Mouse (Mus musculus) embryonic stem cell, embryonic (primary cell): ENCODE results near the gene Hist1h2bg.
"Not testable (repeated sequence)": the region's sequence is repeated elsewhere in the genome, so short reads cannot be mapped to it uniquely, and the experiment has no call there.

Source experiments
- CTCF ChIA-PET, 4 experiments: fragments of 300-600 bp in 2 of 4; fragments of 350-600 bp in 2 of 4; sonication (Branson Sonifier 250); formaldehyde crosslinking; loops; one replicate each; lab custom pipeline; 2022; ENCODE audit warnings: inconsistent platforms in 2 of 4; lab: Charles Lee
- POLR2A ChIA-PET, 4 experiments: fragments of 300-600 bp in 2 of 4; fragments of 350-600 bp in 2 of 4; sonication (Branson Sonifier 250); formaldehyde crosslinking; loops; one replicate each; lab custom pipeline; 2022; ENCODE audit warnings: antibody characterized with exemption in 4 of 4, inconsistent platforms in 1 of 4; lab: Charles Lee

The Hist1h2bg gene

GRCm38 (mm10) chr13:23581408-23582218 lies 10.4 kb downstream of the Hist1h2bg start, which contains the start of gene Hist1h4d:
Gene Hist1h4d, plus strand, starts transcription at chr13:23581598.
- ChIA-PET POLR2A (interaction anchor here (0.6 to 29.6 kb wide), 140 partner anchors 1 to 1865 kb away, joined by 3 to 794 read pairs (median 6); partner anchors contain the start of genes Hist1h1e (in 4 of the 4), Hist1h2ac (in 4 of the 4), Hist1h2ae (in 4 of the 4) and Hist1h2af (in 4 of the 4)), CTCF (interaction anchor here in 2 of 4 experiments (1.0 to 1.8 kb wide), 2 partner anchors 13 to 20 kb away, joined by 4 to 7 read pairs; no protein-coding TSS in a partner anchor)

DNA sequence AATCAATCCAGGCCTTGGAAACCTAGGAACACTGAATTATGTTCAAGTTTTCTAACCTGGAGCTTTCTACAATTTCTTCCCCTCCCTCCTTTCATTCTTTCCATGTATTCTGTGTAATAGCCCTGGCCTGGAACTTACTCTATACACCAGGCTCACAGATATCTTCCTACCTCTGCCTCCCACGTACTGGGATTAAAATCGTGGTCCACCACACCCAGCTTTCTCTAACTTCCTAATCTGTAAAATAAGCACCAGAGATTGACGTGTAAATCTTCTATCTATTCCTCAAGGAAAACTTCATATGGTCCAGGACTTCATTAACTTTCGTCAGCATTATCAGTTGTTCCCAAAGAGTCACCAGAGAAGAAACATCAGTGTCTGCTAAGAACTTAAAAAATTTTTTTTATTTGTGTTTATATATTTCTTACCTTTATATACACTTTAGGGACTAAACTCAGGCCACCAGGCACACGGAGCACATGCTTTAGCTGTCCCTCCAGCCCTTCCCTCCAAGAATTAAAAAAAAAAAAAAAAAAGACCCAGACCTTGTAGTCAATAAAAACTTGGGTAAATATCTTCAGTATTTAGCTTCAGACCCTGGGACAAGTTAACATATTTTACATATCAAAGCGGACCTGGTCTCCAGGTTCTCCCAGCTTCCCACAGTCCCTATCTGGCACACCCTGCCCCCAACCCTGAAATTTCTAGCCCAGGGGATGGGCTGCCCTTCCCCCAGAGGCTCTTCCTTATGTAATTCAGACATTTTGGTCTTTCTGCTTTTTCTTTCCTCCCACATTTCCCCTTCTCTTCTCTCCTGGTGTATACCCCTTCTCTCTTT lies 11.2 kb downstream of the Hist1h2bg start:
- CTCF ChIA-PET, result interaction anchor here in 3 of 4 experiments (0.6 to 1.8 kb wide), 3 partner anchors 12 to 181 kb away, joined by 3 to 7 read pairs (median 4); no protein-coding TSS in a partner anchor
- POLR2A ChIA-PET, result interaction anchor here (0.5 to 29.6 kb wide), 130 partner anchors 2 to 1865 kb away, joined by 3 to 794 read pairs (median 6); partner anchors contain the start of genes Hist1h1e (in 4 of the 4), Hist1h2ac (in 4 of the 4), Hist1h2ae (in 4 of the 4) and Hist1h2bc (in 4 of the 4)

DNA sequence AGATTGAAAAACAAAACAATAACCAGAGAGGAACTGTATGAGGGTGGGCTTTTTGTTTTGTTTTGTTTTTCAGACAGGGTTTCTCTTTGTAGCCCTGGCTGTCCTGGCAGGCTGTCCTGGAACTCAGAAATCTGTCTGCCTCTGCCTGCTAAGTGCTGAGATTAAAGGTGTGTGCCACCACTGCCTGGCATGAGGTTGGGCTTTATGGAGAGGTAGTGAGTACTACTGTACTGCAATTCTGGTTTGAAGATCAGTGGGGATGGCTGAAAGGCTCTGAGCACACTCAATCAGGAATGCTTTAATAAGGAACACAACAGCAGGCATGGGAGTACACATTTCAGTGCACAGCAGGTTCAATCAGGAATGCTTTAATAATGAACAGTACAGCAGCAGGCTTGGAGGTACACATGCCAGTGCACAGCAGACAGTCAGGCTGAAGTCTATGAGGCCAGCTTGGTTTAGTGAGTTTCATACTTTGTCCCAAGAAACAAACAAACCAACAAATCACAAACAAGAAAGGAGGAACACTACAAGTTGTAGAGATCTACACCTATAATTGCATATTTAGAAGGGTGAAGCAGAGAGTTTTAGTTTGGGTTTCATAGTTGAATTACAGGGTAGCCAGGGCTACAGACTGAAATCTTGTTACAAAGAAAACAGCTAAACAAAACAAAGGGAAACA lies 12.3 kb downstream of the Hist1h2bg start:
- CTCF ChIA-PET, result no interaction called here
- POLR2A ChIA-PET, result interaction anchor here (0.6 to 29.6 kb wide), 81 partner anchors 3 to 1862 kb away, joined by 3 to 794 read pairs (median 19); partner anchors contain the start of genes Hist1h1e (in 4 of the 4), Hist1h2ac (in 4 of the 4), Hist1h2ae (in 4 of the 4) and Hist1h2bc (in 4 of the 4)

GRCm38 (mm10) chr13:23584331-23584730 lies 13.1 kb downstream of the Hist1h2bg start:
- ChIA-PET POLR2A (interaction anchor here (0.6 to 29.6 kb wide), 89 partner anchors 4 to 1832 kb away, joined by 3 to 794 read pairs (median 11); partner anchors contain the start of genes Hist1h2ac (in 4 of the 4), Hist1h2ae (in 4 of the 4), Hist1h2bc (in 4 of the 4) and Hist1h2bg (in 4 of the 4)), CTCF (interaction anchor here in 2 of 4 experiments (1.0 to 1.1 kb wide), 3 partner anchors 9 to 183 kb away, joined by 3 to 4 read pairs (median 3); no protein-coding TSS in a partner anchor)

- ChIA-PET POLR2A (interaction anchor here (0.6 to 29.6 kb wide), 103 partner anchors 4 to 1833 kb away, joined by 3 to 794 read pairs (median 9); partner anchors contain the start of genes Hist1h2ac (in 4 of the 4), Hist1h2ae (in 4 of the 4), Hist1h2bc (in 4 of the 4) and Hist1h2bg (in 4 of the 4)), CTCF (interaction anchor here in 2 of 4 experiments (1.0 to 1.1 kb wide), 3 partner anchors 9 to 183 kb away, joined by 3 to 4 read pairs (median 3); no protein-coding TSS in a partner anchor)
Measured at GRCm38 (mm10) chr13:23585029-23585441, 13.8 kb downstream of the Hist1h2bg start.

GRCm38 (mm10) chr13:23585442-23586098 lies 14.4 kb downstream of the Hist1h2bg start:
- ChIA-PET POLR2A (interaction anchor here (0.6 to 29.6 kb wide), 117 partner anchors 5 to 1864 kb away, joined by 3 to 794 read pairs (median 8); partner anchors contain the start of genes Hist1h2ac (in 4 of the 4), Hist1h2ae (in 4 of the 4), Hist1h2af (in 4 of the 4) and Hist1h2bc (in 4 of the 4)), CTCF (interaction anchor here in 3 of 4 experiments (0.6 to 1.1 kb wide), 4 partner anchors 8 to 184 kb away, joined by 3 to 9 read pairs (median 4); no protein-coding TSS in a partner anchor)

- POLR2A ChIA-PET, result interaction anchor here (0.6 to 29.6 kb wide), 106 partner anchors 6 to 1865 kb away, joined by 3 to 794 read pairs (median 7); partner anchors contain the start of genes Hist1h2ac (in 4 of the 4), Hist1h2ae (in 4 of the 4), Hist1h2af (in 4 of the 4) and Hist1h2bc (in 4 of the 4)
- CTCF ChIA-PET, result interaction anchor here in 3 of 4 experiments (0.5 to 1.5 kb wide), 4 partner anchors 11 to 185 kb away, joined by 3 to 9 read pairs (median 3); no protein-coding TSS in a partner anchor
Measured at GRCm38 (mm10) chr13:23586099-23586939, 15.1 kb downstream of the Hist1h2bg start.

DNA sequence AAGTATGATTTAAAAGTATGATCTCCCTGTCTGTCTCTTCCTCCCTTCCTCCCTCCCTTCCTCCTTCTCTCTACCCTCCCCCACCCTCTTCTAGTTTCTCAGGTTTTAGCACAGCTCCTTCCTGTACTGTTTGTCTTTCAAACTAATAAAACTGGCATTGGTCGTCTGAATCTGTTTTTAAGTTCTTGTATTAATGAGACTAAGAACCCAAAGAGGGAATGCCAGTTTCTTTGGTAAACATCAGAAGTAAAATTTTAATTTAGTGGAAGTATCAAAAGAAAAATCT lies 15.7 kb downstream of the Hist1h2bg start:
- ChIA-PET CTCF (interaction anchor here in 3 of 4 experiments (0.5 to 1.5 kb wide), 3 partner anchors 11 to 185 kb away, joined by 3 read pairs; no protein-coding TSS in a partner anchor), POLR2A (interaction anchor here (0.6 to 29.6 kb wide), 71 partner anchors 6 to 1806 kb away, joined by 3 to 794 read pairs (median 14); partner anchors contain the start of genes Hist1h2ae (in 4 of the 4), Hist1h2bg (in 4 of the 4), Hist1h1e (in 3 of the 4) and Hist1h2ac (in 3 of the 4))

- ChIA-PET POLR2A (interaction anchor here (0.7 to 29.6 kb wide), 22 partner anchors 2 to 165 kb away, joined by 3 to 794 read pairs (median 6); partner anchors contain the start of genes Hist1h4d (in 4 of the 4), Hist1h1e (in 2 of the 4), Hist1h2ac (in 2 of the 4) and Hist1h2ae (in 2 of the 4)), CTCF (no interaction called here)
Measured at GRCm38 (mm10) chr13:23591206-23591605, 20.0 kb downstream of the Hist1h2bg start.

DNA sequence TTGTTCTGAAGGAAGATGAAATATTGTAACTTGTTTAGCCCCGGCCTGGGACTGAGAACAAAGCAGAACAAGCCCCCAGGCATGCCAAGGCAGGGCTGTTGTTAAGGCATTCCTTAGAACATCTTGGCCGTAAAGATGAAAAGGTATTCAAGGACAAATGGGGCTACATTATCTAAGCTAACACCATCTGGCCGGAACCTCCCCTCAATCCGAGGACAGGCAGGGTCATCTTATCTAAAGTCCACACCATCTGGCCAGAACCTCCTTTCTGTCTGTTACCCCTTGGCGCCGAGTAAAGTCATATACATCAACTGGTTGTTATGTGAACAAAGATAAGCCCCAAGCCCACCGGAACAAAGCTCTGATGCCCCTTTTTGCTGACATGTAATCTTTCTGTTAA lies 20.7 kb downstream of the Hist1h2bg start:
- CTCF ChIA-PET, result not testable (repeated sequence)
- POLR2A ChIA-PET, result interaction anchor here in 3 of 4 experiments (0.7 to 29.6 kb wide), 21 partner anchors 2 to 166 kb away, joined by 3 to 794 read pairs (median 7); partner anchors contain the start of genes Hist1h4d (in 3 of the 3), Hist1h4f (in 3 of the 3), Hist1h1e (in 2 of the 3) and Hist1h2ac (in 2 of the 3)

DNA sequence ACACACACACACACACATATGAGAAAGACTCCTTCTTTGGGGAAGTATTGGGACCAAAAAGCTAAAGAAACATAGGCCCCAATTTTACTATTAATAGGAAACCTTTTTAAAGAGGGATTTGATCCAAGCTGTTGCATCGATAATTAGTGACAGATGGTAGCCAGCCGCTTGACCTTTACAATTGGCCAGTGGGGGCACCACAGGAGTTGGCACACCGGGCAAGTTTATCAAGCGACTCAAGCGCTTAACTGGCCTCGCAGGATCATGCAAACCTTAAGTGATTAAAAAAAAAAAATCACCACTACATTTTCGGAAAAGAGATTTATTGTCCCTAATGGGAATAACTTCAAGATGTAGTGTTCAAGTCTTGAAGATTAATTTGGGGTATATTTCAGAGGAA lies 21.4 kb downstream of the Hist1h2bg start:
- CTCF ChIA-PET, result no interaction called here
- POLR2A ChIA-PET, result interaction anchor here in 3 of 4 experiments (0.7 to 29.6 kb wide), 18 partner anchors 10 to 105 kb away, joined by 3 to 794 read pairs (median 16); partner anchors contain the start of genes Hist1h4d (in 3 of the 3), Hist1h4f (in 3 of the 3), Hist1h1e (in 2 of the 3) and Hist1h2ac (in 2 of the 3)

DNA sequence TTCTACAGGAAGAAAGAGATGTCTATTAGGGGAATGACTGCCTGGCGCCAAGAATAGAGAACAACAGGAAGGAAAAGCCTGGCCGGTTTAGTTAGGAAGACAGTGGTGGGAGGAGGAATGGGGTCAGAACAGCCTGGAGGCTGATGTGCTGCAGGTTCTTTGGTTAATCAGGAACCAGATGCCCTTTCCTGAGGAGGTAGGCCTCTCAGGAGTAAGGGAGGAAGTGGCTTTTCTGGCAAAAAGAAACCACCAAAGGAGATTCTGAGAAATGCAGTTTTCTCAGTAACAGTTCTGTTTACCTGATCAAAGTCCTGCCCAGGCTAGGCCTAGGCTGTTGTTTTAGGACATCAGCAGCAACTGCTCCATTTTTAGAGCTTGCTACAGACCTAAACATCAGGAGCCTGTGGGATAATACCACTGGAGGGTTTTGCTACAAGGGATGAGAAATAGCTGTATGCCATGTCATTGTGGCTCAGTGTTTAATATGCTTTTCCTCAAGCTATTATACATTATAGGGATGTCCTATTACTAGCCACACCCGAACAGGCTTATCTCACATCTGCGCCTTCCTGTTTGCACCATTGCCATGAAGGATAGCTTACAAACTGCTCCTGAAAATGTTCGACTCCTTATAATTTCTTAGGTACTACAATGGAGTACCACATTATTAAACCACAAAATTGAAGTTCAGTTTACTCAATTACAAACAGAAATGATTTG lies 22.0 kb downstream of the Hist1h2bg start:
- POLR2A ChIA-PET, result interaction anchor here in 3 of 4 experiments (0.5 to 29.6 kb wide), 28 partner anchors 8 to 1550 kb away, joined by 3 to 794 read pairs (median 6); partner anchors contain the start of genes Hist1h4d (in 3 of the 3), Hist1h1e (in 2 of the 3), Hist1h2ac (in 2 of the 3) and Hist1h2ae (in 2 of the 3)
- CTCF ChIA-PET, result interaction anchor here in 2 of 4 experiments (0.5 to 1.6 kb wide), 2 partner anchors 8 to 192 kb away, joined by 3 to 7 read pairs; no protein-coding TSS in a partner anchor

GRCm38 (mm10) chr13:23595185-23595584 lies 24.0 kb downstream of the Hist1h2bg start:
- CTCF ChIA-PET, result interaction anchor here in 1 of 4 experiments (1.1 kb wide), 1 partner anchor 171 kb away, joined by 3 read pairs; no protein-coding TSS in a partner anchor

More at GRCm38 (mm10) chr13:23595185-23595584, 24.0 kb downstream of the Hist1h2bg start:
- POLR2A ChIA-PET, result interaction anchor here (0.5 to 29.6 kb wide), 32 partner anchors 8 to 1729 kb away, joined by 3 to 794 read pairs (median 6); partner anchors contain the start of genes Hist1h4d (in 3 of the 4), Hist1h2ac (in 2 of the 4), Hist1h2ae (in 2 of the 4) and Hist1h2af (in 2 of the 4)
